Mouse (Mus musculus) bone marrow macrophage, adult 2 months (primary cell): ENCODE data around the gene Snx33. TPM values are rescaled to one million over a fixed set of nuclear protein-coding genes. Genes with fewer than 3 reads are reported as not detected.
"Not testable (repeated sequence)": the region's sequence is repeated elsewhere in the genome, so short reads cannot be mapped to it uniquely, and the experiment has no call there.

Source experiments
- H3K27ac ChIP-seq: 2 replicates; pipeline ENCODE4 v1.5.1; 2012; ENCODE audit warnings: low read depth, low read length; ENCODE audit not compliant: insufficient read depth
- H3K4me1 ChIP-seq: 2 replicates; pipeline ENCODE4 v1.6.1; 2012; ENCODE audit warnings: low read length; ENCODE audit not compliant: control insufficient read depth, insufficient read depth
- H3K4me3 ChIP-seq: 2 replicates; pipeline ENCODE4 v1.5.1; 2012; ENCODE audit warnings: mild to moderate bottlenecking, low read length, moderate library complexity; ENCODE audit not compliant: insufficient read depth
- CTCF ChIP-seq: IDR thresholded peaks from 2 replicates; pipeline ENCODE4 v1.5.1; 2012; ENCODE audit warnings: low read depth, mild to moderate bottlenecking, low read length, moderate library complexity
- POLR2A ChIP-seq: IDR thresholded peaks from 2 replicates; pipeline ENCODE4 v1.6.1; 2012; ENCODE audit warnings: mild to moderate bottlenecking, low read depth, low read length, borderline replicate concordance
- polyA plus RNA-seq: library from polyadenylated mRNA; stranded (reverse); fragments of >200 nt; gene quantifications from 2 replicates; pipeline ENCODE4 v1.2.4, GENCODE M21; 2012; ENCODE audit not compliant: missing spikeins, insufficient read depth, insufficient read length

Snx33 gene
- polyA plus RNA-seq, 1 experiment = 12.5 TPM

DNA sequence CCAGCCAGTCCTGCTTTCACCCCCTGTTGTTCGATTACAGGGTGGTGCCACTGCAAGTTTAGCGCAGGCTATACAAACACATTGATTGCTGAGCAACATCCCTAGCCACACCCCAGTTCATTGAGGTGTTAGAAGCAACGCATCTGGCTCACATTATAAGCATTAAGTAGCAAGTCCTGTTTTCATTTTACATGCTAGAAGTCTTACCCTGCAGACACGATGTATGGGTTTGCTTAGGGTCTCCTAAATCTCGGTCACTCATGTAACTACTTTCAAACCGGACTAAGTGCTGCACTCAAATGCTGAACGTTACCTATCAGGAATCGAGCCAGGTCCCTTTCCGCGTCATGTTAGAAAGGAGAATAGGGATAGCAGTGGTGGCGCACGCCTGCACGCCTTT lies 21.6 kb upstream of the Snx33 start:
- peak overlapping the region; percentile 49 for H3K4me3 ChIP-seq
- no peak overlapping the region for H3K27ac ChIP-seq
- peaks cover 3% of the 10 kb centered on the region; the same call in 1 of the 2 replicates for H3K4me1 ChIP-seq
- TF ChIP-seq POLR2A (no peak), CTCF (no peak)

DNA sequence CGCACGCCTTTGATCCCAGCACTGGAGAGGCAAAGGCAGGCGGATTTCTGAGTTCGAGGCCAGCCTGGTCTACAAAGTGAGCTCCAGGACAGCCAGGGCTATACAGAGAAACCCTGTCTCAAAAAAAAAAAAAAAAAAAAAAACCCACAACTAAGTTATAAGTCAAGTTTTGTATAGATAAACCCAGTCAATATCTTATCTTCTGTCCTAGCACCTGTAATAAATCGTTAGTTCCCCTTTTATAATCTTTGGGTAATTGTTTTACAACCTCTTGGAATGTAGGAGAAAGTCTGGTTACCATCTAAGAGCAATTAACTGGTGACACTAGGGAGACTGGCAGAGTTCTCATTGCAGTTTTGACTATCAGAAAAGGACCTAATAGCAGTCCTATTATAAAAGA lies 20.5 kb upstream of the Snx33 start:
- H3K4me1 ChIP-seq, H3K4me3 ChIP-seq: not testable (repeated sequence)

DNA sequence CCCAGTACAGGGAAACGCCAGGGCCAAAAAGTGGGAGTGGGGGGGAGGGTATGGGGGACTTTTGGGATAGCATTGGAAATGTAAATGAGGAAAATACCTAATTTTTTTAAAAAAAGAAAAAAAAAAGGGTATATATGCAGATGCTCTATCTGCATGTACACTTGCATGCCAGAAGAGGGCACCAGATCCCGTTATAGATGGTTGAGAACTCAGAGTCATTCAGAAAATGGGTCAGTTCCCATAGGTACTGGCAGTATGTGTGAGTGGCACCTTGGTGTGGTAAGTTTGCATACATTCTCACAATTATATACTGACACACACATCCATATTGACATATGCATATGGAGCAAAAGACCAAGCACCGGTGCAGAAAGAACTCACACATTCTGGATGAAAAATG lies 19.3 kb upstream of the Snx33 start:
- H3K27ac ChIP-seq, H3K4me3 ChIP-seq, H3K4me1 ChIP-seq: not testable (repeated sequence)

More for the DNA sequence above, 20.5 kb upstream of the Snx33 start:
- H3K27ac ChIP-seq = not testable (repeated sequence)

DNA sequence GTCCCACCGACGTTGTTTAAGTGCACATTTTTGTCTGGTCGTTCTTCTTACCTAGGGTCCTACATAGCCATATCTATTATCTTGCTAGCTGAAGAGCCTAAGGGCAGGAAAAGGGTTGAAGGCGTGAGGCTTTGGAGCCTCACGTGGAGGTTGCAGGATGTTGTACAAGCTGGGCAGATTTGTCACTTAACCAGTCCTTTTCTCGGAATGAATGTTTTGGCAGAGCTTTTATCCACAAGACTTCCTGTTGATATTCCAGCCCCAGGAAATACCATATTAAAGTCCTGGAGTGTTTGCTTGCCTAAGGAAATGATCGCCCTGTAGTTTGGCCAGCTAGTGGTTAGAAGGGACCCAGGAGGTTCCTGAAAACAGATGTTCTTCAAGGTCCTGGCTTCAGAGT lies 10.2 kb upstream of the Snx33 start:
- peak overlapping the region; percentile 93 for H3K4me3 ChIP-seq
- H3K27ac ChIP-seq = peak overlapping the region; percentile 47
- no peak for TF ChIP-seq POLR2A
- no peak for TF ChIP-seq CTCF
- H3K4me1 ChIP-seq = peaks cover 9% of the 10 kb centered on the region; the same call in 1 of the 2 replicates

DNA sequence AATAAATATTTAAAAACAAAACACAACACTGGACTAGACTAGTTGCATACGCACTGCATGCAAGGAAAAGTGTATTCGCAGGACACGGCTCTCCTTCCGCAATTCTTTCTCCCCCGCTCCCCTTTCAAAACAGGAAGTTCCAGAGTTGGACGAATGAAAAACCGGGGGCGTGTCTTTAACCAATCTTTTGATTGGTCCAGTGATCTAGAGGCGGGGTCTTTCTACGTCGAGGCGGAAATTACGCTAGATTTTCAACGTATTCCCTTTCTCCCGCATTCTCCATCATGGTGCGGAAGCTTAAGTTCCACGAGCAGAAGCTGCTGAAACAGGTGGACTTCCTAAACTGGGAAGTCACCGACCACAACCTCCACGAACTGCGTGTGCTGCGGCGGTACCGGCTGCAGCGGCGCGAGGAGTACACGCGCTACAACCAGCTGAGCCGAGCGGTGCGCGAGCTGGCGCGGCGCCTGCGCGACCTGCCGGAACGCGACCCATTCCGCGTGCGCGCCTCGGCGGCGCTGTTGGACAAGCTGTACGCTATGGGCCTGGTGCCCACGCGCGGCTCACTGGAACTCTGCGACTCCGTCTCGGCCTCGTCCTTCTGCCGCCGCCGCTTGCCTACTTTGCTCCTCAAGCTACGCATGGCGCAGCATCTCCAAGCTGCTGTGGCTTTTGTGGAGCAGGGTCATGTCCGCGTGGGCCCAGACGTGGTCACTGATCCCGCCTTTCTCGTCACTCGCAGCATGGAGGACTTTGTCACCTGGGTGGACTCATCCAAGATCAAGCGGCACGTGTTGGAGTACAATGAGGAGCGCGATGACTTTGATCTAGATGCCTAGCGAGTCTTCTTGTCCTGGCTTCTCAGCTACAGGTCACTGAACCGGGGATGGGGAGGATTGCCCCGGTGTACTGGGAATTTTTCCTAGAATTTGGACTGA lies 9.3 kb upstream of the Snx33 start, which contains the start of gene Imp3:
Gene Imp3 (plus strand): TSS at position 253 of the 938 bp plus-strand sequence.
- Histone ChIP-seq H3K4me1 (peaks cover 9% of the 10 kb centered on the region; the same call in 1 of the 2 replicates), H3K4me3 (peak within 1 kb of the TSS; percentile 93), H3K27ac (peak within 1 kb of the TSS; percentile 79)
- TF ChIP-seq CTCF (no peak), POLR2A (no peak)

DNA sequence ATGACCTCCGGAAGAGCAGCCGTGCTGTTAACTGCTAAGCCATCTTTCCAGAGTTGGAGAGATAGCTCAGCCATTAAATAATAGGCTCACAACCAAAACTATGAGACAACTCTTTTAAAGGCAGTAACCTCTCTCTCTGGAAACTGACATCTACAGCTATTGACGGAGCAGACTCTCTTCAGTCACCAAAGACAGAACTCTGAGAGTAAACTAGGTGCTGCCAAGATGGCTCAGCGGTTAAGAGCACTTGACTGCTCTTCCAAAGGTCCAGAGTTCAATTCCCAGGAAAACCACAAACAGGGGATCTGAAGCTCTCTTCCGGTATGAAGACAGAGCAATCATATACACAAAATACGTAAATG lies 8.7 kb upstream of the Snx33 start:
- Histone ChIP-seq H3K4me3 (peak overlapping the region; percentile 61), H3K27ac (peak overlapping the region; percentile 76), H3K4me1 (peaks cover 9% of the 10 kb centered on the region; the same call in 1 of the 2 replicates)
- no peak for TF ChIP-seq POLR2A
- no peak for TF ChIP-seq CTCF

DNA sequence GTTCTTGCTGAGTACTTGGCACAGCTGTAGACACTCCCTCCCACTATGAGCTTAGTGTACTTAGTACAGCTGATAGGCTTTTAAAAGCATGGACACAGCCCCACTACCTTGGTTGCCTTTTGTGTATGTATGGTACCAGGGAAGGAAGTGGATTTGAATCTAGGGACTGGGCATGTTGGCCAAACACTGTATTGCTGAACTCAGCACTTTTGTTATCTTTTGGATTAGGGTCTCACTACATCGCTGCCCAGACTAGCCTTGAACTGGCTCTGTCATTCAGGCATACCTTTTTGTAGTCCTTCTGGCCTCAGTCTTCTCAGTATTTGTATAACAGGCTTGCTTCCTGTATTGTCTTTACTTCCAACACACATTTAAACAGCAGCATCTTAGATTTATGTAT lies 2.4 kb upstream of the Snx33 start:
- H3K4me3 ChIP-seq = no peak overlapping the region
- H3K4me1 ChIP-seq = peaks cover 9% of the 10 kb centered on the region
- TF ChIP-seq POLR2A (no peak), CTCF (no peak)
- no peak overlapping the region for H3K27ac ChIP-seq

DNA sequence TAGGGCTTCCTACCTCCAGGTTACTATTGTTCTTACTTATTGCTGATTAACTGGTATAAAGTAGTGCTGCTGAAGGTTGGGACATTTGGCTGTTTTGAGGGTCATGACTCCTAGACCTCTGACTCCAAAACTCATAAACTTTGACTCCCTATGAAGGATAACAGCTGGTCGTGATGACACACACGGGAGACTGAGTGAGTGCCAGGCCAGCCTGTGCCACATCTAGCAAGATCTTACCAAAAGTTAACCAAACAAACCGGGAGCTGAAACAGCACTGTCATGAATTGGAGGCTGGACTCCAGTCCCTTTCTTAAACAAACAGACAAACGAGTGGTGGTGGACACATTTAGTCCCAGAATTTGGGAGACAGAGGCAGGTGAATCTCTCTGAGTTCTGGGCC lies 1.3 kb upstream of the Snx33 start:
- TF ChIP-seq CTCF (no peak), POLR2A (no peak)
- no peak overlapping the region for H3K27ac ChIP-seq
- peaks cover 18% of the 10 kb centered on the region for H3K4me1 ChIP-seq
- no peak overlapping the region for H3K4me3 ChIP-seq

DNA sequence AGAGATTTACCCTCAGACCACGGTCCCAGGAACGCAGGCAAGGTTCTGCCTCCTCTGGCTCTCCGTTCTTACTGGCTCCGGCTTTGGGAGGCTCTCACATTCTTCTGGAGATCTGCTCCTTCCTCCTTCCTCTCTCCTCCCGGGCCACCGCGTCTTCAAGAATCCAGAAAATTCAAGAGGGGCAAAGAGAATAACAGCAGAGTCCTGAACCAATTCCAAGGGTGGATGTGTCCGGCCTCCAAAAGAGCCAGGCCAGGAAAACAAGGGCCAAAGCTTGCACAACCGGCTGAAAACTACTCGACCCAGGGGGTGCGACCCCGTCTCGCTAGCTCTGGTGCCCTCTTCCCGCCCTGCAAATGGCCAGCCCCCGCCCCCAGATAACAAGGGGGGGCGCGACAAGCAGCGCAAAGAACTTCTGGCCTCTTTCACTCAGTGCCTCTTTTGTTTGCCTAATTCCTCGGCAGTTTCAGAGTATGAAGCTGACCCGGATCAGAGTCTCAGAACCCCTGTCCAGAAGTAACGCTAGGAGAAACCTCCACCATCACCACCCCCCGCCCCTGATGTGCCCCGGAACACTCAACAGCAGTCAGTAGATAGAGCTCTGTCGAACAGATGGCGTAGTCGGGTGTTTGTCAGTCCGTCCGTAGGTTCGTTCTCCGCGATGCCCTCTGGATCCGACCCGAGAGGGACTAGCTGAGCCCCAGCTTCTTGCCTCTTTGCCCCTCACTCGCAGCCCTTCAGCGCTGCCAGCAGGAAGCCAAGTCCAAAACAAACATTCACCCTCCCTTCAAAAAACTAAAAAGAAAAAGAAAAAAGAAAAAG lies 769 bp downstream of the Snx33 start:
- no peak for TF ChIP-seq CTCF
- TF ChIP-seq POLR2A = no peak
- Histone ChIP-seq H3K4me3 (peak overlapping the region; percentile 90), H3K27ac (peak overlapping the region; percentile 71), H3K4me1 (peaks cover 38% of the 10 kb centered on the region)

DNA sequence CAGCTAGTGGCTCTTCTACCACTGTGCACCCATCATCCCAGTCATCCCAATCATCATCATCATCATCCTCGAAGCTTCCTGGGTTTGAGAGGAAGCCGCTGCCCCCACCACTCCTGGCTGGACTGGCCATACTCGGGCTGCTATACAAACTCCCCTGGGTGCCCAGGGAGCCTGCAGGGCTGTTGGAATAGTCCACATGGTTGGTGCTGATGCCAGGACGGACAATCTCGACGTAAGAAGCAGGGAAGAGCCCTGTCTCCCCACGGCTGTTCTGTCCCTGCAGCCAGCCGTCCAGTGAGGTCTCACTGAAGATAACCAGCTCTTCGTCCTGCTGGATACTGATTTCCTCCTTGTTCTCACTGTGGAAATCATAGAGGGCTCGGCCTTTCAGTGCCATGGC lies 1.8 kb downstream of the Snx33 start:
- Histone ChIP-seq H3K4me3 (no peak overlapping the region), H3K4me1 (peaks cover 38% of the 10 kb centered on the region), H3K27ac (no peak overlapping the region)
- TF ChIP-seq POLR2A (no peak), CTCF (no peak)
